Mouse (Mus musculus) thymus, postnatal 36 days (tissue): Measurements from ENCODE around the gene Ptpn13.

ENCODE experiments used
- DNase-seq, 2 experiments: peaks; one replicate each; pipeline ENCODE4 v3.0.0; 2022; ENCODE audit warnings: mixed read lengths in 2 of 2

The Ptpn13 gene

GRCm38 (mm10) chr5:103598881-103599280 lies 173.9 kb downstream of the Ptpn13 start:
- no peak for DNase-seq

DNA sequence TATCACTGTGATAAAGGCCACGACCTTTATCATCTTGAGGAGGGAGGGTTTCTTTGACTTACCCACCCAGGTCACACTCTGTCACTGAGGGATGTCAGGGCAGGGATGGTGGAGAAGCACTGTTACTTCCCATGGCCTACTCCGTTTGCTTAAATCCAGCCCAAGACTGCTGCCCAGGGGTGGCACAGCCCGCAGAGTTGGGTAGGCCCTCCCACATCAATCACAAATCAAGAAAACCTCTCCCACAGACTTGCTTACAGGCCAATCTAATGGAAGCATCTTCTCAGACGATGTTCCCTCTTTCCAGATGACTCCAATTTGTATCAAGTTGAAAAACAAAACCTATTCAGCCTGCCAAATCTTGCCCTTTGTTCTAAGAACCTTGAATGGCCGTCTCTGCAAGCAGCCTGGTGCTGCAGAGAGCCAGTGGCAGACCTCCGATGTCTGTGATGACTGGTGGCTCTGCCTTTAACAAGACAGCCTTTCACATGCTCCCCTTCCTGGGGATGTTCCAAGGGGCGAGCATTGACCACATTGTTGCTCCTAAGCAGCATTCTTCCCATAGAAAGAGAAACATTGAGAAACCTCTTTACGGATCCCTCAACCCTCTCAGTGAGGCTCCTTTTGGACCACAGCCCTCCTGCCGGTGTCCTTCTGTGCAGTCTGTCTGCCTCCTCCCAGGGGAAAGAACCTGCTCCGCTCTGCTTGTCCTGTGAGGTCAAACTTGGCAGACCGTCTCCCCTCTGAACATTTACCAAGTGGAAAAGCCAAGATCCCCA lies 178.3 kb downstream of the Ptpn13 start:
- no peak for DNase-seq

DNA sequence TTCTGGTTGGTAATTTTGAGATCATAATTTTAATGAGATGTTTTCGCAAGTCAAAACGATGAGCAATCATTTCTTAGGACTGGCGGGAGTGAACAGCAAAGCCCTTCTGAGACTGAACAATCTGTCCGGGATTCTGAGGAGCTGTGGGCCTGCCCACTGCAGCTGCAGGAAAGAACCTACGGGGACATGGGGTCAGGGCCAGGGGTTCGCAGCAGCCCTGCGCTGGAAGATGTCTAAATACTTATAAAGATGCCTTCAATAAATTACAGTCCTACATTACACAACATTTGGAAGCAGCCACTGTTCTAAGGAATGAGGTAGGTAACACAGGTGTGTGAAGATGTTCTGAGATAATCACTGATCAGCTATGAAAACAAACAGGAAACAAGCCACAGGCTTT lies 180.7 kb downstream of the Ptpn13 start:
- no peak for DNase-seq

- no peak for DNase-seq
Measured at GRCm38 (mm10) chr5:103610148-103610547, 185.2 kb downstream of the Ptpn13 start.

DNA sequence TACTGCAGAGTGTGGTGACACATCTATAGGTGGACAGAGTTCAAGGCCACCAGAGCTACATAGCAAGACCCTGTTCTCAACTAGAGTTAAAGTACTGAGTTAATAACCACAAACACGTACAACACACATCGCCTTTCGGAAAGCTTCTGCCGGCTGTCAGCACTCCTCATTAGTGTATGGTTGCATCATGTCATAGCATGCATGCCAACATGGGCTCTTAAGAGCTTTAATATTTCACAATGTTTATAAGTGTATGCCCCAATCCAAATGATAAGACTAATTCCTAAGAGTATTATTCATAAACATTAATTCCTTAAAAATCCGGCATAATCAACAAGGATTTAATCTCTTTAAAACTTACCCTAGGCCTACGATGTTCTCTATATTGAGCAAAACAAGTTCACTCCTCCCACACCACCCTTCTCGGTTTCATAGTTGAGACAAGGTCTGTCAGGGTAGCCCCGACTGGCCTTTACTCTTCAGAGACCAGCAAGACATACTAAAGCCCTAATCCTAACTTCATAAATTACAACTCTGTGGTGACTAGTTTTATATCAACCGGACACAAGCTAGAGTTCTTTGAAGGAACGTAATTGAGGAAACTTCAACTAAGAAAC lies 186.0 kb downstream of the Ptpn13 start:
- DNase-seq: no peak

DNA sequence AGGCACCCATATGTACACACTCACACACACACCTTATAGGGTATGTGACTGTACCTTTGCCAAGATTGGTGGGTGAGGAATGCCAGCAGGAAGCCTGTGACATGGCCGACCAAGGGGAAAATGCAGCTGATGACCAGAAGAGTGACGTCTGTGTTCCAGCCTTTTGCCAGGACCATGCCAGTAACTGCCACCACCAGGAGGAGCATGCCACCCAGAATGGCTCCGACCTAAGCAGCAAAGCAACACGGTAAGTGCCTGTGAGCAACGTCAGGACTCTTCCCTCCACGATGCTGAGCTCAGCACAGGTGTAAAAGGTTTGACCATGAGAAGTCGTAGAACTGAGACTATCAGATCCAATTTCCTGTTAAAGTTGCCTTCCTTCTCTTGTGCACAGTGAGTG lies 187.3 kb downstream of the Ptpn13 start:
- no peak for DNase-seq

DNA sequence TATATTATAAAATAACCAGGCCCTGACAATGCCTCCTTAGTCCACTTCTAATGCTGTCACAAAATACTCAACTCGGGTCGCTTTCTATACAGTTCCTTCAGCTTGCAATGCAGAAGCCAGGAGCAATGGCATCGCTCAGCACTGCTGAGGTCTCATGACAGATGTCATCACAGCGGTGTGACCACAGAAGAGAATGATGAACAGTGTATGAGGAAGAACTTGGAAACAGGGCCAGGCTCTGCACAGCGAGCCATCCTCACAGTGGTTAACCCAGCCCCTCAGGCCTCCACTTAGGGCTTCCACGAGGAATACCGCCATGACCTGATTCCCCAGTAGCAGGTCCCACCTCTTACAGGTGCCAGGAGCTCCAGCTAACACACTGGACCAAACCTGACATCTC lies 189.4 kb downstream of the Ptpn13 start:
- DNase-seq: no peak

DNA sequence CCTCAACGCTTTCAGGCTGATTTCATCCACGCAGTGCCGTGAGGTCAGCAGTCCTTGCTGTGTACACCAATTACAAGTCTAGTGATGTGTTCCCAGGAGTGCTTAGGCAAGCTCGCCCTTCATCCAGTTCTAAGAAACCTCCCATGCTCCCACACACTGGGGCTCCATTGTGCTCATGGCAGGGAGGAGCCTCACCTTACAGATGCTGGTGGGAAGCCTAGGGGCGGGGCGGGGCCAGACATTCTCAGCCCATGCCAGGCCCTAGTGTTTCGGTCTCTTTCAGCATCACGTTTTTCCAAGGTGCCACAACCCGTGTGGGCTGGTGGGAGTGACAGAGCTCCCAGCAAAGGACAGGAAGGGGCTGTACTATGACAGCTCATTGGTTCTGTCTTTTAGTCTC lies 192.2 kb downstream of the Ptpn13 start:
- DNase-seq: no peak

DNA sequence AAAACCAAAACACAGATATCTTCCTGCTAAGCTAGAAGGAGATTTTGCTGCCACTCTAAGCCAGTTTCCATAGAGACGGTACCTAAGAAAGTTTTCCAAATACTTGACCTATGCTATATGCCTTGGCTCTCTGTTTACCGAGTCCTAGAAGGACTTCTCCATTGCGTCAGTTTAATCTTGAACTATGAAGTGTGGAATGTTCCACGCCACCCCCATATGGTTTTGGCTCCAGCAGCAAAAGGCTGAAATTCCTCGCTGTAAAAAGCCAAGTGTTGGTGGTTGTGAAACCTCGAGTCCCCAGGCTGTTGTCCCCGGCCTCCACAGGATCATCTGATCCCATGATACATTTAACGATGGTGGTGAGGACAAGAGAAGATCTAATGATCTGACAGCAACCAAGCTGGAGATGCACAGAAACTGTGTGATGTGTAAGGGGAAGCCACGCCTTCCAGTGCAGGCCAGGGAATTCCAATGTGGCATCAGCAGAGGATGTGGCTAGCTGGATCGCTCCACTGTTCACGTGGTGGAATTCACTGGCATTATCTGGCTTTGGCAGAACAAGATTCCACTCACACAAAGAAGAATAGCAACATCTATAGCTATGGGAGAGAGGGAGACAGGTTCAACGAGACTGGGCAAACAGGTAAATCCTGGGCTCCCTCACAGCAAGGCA lies 195.4 kb downstream of the Ptpn13 start:
- DNase-seq: no peak

GRCm38 (mm10) chr5:103622321-103622720 lies 197.3 kb downstream of the Ptpn13 start:
- no peak for DNase-seq

- no peak for DNase-seq
Measured at GRCm38 (mm10) chr5:103624831-103625230, 199.8 kb downstream of the Ptpn13 start.

DNA sequence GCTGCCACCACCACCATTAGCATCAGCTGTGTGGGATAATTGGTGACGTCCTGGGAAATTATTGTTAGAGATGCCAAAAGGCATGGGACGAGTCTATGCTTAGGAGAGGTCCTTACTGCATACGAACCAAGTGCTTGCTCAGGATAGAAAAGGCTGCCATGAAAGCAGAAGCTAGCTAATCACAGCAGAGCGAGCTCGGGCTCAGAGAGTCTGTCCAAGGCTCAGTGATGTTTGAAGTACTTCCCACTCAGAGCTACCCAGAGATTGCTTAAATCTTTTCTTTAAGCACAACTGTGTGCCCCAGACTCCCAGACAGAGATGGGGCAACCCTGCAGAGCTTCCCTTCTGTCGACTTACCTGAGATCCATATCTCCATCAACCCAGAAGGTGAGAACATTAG lies 203.5 kb downstream of the Ptpn13 start:
- no peak for DNase-seq

DNA sequence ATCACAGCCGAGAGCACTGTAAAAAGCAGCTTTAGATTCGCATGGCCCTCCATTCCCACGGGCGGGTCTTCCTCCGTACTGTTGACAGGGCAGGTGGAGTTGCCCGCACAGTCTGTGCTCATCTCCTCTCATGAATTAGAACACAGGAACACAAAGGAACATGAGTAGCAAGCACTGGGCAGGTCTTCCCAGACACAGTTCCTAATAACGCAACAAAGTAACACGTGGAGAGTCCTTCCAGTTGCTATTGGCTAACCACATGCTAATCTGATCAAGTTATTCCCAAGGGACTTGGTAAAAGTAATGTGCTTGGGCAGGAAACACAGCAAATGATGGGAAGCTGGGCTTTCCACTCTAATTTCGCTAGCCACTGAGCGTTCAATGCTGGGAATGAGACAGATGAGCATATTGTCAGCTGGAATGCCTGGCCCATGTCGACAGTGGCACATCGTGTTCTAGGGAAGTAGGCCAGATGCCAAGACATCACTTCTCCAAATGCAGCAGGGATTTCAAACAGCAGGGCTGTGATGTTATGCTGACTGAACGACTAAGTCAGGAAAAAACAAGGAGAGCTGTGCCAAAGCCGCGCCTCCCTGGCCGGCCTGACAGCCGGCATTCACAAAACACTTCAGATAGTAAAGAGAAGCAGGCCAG lies 204.2 kb downstream of the Ptpn13 start, which contains the start of gene Slc10a6:
Slc10a6 (minus strand) TSS at position 293 of the 654 bp plus-strand sequence.
- no peak for DNase-seq

GRCm38 (mm10) chr5:103629854-103630580 lies 205.0 kb downstream of the Ptpn13 start:
- DNase-seq: no peak

DNA sequence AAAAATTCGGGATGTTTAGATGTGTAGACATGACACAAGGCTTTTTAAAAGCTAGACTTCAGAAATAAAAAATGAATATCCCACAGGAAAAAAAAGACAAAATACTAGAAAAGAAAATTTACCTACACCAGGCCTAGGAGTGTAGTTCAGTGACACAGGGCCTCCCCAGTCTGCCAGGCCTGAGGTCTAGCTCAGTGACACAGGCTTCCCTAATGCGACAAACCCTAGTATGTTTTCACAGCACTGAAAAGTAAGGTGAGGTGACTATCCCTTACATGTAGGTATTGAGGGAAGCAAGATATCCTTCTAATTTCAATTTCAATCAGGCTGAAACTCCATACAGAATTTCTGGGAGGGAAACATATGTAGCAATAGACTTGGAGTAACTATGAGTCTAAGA lies 212.2 kb downstream of the Ptpn13 start:
- no peak for DNase-seq

DNA sequence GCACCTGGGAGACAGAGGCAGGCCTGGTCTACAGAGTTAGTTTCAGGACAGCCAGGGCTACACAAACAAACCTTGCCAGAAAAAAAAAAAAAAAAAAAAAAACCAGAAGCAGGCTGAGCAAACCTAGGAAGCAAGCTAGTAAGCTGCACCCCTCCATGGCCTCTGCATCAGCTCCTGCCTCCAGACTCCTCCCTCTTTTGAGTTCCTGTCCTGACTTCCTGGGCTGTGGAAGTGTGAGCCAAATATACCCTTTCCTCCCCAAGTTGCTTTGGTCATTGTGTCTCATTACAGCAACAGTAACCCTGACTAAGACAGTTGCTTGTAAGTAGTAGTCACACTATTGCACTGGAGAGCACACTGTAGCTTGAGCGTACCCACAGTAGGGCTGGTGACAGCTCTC lies 219.2 kb downstream of the Ptpn13 start:
- DNase-seq: no peak

GRCm38 (mm10) chr5:103647320-103647719 lies 222.3 kb downstream of the Ptpn13 start:
- no peak for DNase-seq
